Mouse (Mus musculus) megakaryocyte, embryonic 14.5 days (primary cell): ENCODE data around the gene Plscr2.

Source experiments
- FLI1 ChIP-seq: IDR thresholded peaks from 2 replicates; pipeline ENCODE4 v1.6.1; 2012; ENCODE audit warnings: low read length, inconsistent platforms, mixed read lengths
- GATA1 ChIP-seq: IDR thresholded peaks from 3 replicates; pipeline ENCODE4 v1.6.1; 2012; ENCODE audit warnings: mixed read lengths, low read length, inconsistent platforms, borderline replicate concordance

- TF ChIP-seq FLI1 (no peak), GATA1 (no peak)
Observed at GRCm38 (mm10) chr9:92229833-92230205, 45.6 kb upstream of the Plscr2 start.
